Mouse (Mus musculus) heart, adult 11 months (tissue): ENCODE results near the gene Olig2.
"Not testable (repeated sequence)": the region's sequence is repeated elsewhere in the genome, so short reads cannot be mapped to it uniquely, and the experiment has no call there.

Experiments
- DNase-seq: peaks from one replicate; pipeline ENCODE4 v3.0.0; 2022

Gene Olig2

DNA sequence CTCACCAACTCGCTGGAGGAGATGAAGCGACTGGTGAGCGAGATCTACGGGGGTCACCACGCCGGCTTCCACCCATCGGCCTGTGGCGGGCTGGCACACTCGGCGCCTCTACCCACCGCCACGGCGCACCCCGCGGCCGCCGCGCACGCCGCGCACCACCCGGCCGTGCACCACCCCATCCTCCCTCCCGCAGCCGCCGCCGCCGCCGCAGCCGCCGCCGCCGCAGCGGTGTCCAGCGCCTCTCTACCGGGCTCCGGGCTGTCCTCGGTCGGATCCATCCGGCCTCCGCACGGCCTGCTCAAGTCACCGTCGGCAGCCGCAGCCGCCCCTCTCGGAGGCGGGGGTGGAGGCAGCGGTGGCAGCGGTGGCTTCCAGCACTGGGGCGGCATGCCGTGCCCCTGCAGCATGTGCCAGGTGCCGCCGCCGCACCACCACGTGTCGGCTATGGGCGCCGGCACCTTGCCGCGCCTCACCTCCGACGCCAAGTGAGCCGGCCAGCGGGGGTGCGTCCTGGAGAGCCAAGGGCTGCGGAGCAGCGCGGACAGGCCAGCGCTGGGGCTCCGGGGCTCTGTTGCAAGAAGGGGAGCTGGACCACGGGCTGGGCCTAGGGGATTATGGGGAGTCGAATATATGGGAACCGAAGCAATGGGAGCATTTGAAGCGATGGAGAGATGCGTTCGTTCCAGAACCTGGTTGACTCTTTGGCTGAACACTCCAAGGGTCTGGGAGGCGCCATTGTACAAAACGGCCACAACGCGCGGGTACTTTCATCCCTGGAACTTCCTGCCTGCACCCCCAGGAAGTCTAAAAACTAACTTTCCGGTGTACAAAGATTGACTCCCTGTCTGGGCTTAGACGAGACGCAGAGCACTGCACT is 1.9 kb downstream of the Olig2 start:
- no peak for DNase-seq

DNA sequence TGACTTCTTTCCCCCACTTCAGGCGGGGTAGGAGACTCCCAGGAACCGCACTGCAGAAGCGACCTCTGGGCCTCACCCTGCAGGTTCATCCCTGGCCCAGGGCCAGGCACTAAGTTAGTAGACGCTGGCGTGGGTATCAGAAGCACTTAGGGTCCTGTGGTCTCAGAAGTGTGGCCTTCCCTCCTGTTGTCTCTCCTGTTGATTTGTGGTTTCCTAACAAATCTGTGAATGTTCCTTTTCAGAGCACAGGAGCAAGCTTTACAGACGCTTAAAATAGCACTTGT is 2.4 kb downstream of the Olig2 start:
- no peak for DNase-seq

DNA sequence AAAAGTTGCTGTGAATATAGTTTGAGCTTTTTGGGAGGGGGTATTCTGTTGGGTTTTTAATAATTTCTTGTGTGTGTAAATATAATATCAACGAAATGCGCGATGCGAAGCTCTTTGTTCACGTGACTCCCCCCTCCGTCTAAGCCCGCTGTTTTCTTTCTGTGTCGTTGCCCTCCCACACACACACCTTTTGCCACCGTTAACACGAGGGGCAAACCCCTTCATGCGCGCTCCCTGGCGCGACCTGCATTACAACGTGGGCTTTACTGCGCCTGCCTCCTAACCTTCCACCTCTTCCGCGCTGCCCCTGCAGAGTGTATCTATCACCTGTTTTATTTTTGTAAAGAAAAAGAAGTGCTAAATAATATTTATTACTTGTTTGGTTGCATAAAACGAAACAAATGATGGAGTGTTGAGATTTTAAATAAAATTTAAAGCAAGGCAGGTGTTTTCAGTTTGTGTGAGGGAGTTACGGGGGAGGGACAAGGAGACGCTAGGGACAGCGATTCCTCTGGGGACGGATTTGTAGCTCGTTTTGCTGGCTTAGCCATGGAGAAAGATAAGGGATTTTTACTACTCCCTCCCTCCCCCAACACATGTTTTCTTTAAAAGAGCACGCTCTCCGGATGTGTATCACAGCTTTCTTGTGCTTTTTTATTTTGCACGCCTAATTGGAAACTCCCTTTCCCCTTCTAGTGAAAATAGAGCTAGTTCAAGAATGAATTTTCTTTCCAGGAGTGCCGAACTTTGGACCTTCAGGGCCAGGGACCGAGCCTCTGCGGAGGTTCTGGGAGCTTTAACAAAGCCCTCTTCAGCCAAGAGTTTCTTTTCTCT is 3.2 kb downstream of the Olig2 start:
- no peak for DNase-seq

DNA sequence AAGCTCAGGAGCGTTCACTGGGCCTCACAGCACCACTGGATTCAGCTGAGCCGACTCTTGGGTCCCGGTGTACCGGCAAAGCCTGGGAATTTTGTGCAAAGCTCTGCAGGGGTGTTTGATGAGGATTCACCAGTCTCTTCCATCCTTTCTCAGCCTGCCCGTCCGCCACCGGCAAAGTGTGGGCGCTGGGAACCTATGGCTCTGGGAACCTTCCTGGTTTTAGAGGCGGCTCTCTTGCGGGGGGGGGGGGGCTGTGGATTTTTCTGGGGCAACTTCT is 3.8 kb downstream of the Olig2 start:
- no peak for DNase-seq

DNA sequence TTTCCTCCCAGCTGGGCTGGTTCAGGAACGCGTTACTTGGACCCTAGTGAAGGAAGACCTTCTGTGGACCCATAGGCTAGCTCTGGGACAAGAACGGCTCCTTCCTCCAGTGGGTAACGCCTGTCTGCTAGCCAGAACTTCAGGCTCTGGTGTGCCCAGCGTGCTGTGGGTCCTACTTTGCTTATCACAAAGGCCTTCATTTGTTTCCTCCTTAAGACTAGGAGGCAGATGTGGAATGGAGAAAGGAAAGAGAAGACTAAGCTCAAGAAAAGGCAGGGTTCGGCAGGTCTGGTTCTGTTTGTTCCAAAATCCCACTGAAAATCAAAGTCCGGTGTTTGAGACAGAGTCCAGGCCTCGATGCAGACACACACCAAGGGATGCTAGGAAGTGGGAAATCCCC is 4.4 kb downstream of the Olig2 start:
- DNase-seq, result no peak

DNA sequence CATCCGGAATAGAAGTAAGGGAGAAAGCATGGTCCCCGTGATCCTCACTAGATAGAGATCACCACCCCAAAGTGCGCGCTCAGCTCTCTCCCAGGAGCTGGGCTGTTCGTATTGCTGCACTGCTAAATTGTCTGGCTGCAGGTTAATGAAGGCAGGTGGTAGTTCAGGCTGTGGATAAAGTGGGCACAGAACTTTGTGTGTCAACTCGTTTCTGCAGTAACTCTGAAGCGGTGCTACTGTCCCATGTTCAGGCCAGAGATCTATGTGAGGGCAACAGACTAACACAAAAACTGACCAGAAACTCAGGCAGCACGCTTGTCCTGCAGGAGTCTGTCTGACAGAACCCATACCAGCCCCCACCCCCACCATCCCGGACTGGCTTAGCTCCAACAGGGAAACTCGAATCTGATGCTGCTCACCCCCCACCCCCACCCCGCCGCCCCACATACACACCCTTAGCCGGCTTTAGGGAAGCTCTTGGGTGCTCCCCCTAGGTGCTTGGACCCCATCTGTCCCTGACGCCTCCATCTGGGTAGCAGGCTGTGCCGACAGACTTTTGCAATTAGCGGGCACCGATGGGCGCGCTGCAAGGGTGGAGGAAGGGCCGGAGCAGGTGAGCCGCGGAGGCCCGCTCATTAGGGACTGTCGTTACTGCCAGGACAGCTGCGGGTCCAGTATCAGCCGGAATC is 6.7 kb downstream of the Olig2 start:
- DNase-seq, result no peak

DNA sequence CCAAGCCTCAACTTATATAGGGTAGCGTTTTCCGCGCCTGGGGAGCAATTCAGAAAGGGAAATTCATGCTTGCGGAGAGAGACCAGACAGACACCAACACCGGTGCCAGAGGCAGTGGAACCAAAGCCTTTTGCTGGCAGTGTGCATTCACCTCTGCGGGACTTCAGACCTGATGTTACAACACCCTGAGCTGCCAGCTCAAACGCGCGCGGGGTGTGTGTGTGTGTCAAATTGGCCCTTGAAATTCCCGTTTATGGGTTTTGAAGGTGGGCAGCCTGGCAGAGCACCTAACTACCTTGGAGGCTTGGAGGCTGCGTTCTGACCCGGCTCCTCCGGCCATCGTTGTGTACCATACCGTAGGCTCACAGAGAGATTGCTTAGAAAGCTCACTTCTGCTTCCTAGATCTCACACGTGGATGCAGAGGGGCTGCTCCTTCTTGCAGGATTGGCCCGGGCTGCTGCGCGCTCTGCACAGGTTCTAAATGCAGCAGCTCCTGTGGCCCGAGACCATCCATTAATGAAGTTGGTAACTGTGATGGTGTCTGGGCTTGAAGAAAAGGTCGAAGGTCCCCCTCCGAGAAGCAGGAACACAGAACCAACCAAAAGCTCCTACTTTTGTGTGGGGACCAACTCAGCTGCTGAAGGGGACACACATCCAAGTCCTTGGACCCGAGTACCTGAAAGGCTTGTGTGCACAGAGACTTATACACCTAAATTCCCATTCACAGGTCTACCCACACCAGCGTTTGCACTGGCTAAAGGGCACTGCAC is 7.4 kb downstream of the Olig2 start:
- no peak for DNase-seq

DNA sequence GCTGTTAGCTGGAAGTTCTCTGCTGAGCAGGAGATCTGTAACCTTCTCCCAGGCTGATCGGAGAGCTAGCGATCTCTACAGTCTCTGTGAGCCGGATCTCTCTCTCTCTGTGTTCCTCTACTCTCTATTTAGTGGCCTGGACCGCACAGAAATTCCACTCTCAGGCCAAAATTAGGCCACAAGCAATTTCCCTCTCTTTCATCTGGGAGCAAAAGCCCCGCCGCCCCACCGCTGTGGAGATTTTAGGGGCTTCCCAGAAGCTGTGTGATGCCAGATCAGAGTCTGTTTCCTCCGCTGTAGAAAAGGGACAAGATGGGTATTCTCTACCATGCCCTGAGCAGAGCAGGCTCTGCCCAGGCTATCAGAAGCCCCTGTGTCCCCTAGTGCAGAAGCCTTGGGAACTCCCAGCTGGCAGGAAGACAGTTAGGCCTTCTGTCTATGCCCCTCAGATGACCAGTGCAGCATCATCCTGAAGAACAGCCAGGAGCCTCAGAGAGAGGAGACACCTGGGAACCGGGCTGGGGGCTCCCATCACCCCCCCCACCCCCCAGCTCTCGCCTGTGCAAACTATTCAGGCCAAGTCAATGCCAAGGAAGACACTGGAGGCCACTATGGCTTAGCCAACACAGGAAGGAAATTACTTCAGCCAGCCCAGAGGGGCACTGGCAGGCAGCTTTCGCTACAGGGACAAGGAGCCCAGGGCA is 8.1 kb downstream of the Olig2 start:
- DNase-seq, result no peak

DNA sequence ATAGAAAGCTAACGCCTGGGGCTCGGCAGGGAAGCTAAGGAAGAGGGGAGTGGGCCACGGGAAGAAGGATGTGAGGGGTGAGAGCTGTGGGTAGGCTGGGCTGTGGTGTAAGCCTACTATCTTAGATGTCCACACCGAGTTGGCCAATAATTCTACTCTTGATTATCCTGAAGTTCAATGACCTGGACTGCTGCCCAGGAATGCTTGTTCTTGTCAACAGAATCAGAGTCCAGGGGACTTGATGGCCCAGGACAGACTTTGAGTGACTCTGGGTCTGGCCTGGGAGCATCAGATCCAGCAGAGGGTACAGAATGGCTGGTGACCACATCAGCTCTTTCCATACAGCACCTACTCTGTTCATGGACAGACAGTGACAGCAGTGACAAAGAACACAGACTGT is 13.8 kb downstream of the Olig2 start:
- no peak for DNase-seq

DNA sequence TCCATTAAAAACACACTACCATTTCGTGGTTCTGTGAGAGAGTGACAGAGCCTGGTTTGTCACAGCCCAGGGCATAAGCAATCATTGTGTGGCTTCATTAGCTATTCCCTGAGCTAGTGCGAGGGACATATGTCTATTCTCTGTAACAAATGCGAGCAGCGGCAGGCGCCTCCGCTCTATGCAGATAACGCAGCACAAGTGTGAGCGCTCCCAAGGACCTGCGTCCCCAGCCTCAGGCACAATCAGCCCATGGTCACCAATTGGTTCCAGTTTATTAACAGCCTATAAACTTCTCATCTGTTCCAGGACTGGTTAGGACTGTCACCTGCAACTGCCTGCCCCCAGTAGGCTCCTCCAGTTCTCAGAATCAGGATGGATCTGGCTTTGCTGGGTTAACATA is 21.0 kb downstream of the Olig2 start:
- DNase-seq, result no peak

DNA sequence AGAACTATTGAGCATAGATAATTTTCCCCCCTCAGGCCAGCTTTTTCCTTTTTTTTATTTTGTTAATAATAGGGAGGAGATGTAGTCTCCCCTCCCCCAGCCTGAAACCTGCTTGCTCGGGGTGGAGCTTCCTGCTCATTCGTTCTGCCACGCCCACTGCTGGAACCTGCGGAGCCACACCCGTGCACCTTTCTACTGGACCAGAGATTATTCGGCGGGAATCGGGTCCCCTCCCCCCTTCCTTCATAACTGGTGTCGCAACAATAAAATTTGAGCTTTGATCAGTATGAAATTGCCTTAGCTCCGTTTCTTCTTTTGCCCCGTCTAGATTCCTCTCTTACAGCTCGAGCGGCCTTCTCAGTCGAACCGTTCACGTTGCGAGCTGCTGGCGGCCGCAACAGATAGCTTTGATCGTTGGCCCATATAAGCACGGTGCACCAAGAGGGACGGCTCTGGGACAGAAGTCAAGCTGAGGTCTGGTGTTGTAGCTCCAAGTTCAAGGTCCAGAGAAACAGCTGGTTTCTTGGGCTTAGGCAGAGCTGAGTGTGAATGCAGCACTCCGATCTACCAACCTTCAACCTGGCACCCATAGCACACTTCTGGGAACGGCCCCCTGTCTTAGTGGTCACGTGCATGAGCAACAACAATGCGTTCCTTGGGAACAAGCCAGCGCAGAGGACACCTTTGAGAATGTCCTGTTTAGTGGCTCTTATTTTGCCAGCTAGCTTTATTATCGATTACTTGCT is 30.3 kb downstream of the Olig2 start:
- not testable (repeated sequence) for DNase-seq

DNA sequence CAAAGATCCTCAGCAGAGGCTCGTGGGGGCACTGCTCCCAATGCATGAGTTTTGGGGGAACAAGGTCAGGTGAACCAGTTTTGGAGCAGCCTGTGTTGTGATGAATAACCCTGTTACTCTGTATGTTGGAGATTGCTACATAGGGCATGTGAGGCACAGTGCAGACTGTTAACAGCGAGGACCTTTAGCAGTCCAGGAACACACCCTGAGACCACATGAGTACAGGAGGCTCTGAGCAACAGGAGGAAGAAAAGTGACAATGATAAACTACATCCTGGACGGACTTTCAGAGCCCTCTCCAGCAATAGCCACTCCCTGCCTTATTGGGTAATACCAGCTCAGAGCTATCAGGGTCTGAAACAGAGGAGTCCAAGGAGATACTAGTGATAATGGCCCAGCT is 33.7 kb downstream of the Olig2 start:
- no peak for DNase-seq

DNA sequence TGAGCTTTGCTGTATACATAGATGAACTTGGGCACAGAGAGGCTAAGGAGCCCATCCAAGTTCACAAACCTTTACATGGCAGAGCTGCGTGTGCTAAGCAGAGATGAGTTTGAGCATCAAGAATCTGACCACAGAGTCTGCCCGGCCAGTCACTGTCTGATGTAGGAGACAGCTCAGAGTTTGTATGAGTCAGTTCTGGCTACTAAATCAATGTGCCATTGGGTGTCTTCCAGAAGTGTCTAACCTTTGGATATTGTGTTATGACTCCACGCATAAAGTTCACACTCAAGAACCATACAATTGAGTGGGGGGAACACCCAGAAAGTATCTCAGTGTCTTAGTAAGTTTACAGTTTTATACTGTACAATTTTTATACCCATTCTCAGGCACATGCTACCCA is 35.6 kb downstream of the Olig2 start:
- no peak for DNase-seq

DNA sequence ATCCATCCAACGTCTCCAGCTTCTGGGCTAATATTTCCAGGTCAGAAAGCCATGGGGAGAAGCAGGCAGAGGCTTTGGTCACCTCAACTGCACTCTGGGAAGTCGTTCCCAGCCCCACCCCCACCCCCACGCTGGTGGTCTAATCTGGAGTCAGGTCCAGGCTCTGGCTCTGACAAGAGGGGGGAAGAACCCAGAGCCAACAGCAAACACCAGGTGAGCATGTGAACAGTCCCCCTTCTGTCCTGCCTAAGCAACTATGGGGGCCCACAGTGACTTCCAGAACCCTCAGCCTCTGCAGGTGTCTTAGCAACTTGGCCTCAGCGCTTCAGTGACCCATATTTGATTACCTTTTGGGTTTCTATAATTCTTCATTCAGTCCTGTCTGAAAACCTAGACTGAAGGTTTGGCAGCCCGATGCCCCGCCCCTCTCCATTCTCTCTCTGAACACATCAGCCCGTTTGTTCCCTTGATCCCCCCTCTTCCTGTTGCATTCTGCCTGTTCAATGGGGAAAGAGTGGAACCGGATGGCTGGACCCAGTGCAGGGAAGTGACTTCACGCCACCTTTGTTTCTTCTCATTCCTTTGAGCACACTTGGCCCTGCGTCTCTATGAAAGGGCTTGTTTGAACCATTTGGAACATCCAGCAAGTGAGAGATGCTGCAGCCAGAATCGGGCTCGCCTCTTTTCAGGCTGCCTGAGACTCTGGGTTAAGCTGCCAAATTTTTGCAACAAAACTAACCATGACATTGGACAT is 37.4 kb downstream of the Olig2 start:
- no peak for DNase-seq

DNA sequence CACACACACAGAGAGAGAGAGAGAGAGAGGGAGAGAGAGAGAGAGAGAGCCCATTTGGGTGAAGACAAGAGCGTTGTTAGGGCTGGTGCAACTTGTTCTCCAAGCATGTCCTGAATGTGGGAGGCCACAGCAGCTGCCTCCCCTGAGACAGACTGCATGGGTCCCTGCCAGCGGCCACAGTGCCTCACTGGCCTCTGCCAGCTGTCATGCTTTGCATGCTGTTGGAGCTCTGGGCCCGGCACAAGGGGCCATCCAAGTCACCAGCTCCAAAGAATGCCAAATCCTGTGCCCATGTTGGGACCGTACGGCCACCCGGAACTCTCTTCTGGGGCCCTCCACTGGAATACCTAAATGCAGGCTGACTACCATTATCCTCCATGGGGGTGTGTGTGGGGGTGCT is 40.7 kb downstream of the Olig2 start:
- DNase-seq, result no peak

DNA sequence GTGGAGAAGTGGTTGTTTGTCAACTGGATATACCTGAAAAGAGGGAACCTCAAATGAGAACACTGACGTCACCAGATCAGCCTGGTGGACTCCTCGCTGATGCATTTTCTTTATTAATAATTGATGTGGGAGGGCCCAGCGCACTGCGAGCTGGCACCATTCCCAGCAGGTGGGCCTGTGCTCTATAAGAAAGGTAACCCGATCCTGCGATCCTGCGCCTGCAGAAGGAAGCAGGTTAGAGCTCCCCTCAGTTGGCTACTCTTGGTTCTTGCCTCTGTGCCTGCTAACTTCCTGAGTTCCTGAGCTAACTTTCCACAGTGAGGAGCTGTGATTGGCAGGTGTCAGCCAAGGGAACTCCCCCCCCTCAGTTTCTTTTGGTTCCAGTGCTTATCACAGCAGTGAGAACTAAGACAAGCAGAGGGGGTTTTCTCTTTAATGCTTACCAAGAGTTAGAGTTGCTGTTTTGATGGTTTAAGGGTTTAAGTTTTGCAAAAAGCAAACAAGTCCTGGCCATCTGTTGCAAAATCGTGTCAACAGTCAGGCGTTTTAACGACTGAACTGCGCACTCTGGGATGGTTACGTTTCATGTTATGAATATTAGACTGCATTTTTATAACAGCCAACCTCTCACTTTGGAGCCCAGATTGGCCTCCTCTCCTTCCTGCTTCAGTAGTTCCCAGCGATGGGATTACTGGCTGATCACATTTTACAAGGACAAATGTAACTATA is 43.6 kb downstream of the Olig2 start:
- DNase-seq, result no peak

DNA sequence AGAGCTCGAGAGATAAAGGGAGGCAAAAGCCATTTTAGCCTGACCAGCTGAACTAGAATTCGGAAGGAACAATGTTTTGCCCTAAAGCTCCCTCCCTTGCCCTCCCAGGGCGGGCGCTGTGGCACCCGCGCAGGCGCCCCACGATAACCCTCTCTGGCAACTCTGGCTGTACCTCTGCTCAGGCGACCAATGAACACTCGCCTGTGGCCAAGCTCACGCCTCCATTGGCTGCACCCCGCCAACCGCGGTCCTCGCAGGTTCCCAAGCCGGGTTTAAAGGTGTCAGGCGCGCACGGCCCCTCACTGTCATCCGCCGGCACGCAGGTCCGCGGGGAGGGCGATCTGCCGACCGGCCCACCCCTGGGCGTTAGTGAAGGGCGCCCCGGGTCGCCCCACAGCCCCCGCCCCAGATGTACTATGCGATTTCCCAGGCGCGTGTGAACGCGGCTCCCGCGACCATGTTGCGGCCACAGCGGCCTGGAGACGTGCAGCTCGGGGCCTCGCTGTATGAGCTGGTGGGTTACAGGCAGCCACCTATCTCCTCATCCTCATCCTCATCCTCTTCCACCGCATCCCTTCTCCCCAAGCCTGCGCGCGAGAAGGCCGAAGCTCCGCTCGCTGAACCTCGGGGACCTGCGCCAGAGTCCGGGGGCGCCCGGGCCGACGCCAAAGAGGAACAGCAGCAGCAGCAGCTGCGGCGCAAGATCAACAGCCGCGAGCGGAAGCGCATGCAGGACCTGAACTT is 44.4 kb downstream of the Olig2 start, which contains the start of gene Olig1:
Gene Olig1 (plus strand): TSS at position 305 of the 744 bp plus-strand sequence.
- peak; percentile 97 for DNase-seq

DNA sequence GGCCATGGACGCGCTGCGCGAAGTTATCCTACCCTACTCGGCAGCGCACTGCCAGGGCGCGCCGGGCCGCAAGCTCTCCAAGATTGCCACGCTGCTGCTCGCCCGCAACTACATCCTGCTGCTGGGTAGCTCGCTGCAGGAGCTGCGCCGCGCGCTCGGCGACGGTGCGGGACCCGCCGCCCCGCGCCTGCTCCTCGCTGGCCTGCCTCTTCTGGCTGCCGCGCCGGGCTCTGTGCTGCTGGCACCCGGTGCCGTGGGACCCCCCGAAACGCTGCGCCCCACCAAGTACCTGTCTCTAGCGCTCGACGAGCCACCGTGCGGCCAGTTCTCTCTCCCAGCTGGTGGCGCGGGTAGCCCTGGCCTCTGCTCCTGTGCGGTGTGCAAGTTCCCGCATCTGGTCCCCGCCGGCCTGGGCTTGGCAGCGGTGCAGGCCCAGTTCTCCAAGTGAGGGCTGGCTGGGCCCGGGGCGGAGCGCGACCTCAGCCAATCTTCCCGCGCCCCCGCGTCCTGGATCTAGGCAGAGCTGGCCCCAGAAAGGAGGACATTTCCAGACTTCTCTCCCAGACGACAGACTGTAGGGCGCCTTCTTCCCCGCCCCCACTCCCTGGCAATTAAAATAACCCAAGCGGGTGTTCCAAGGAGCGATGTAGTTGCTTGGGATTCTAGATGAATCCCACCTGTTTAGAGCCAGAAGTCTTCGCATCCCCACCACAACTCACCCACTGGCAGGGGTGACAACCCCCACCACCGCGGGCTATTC is 45.1 kb downstream of the Olig2 start:
- DNase-seq, result no peak
